Mouse (Mus musculus) adrenal gland, adult 10 weeks (tissue): ENCODE measurements around the gene Vat1. TPM values are rescaled to one million over a fixed set of nuclear protein-coding genes. Genes with fewer than 3 reads are reported as not detected.

ENCODE experiments used
- polyA plus RNA-seq: library from polyadenylated mRNA; stranded (reverse); fragments of 350-450 nt; fragmentation: Illumina TruSeq; extraction: RNeasy Lipid Tissue Mini Kit (QIAGEN cat#74804); gene quantifications from one replicate; pipeline ENCODE4 v1.2.3, GENCODE M21; 2014; ENCODE audit warnings: low read depth, low replicate concordance

Gene Vat1
- 5.2 TPM for polyA plus RNA-seq

GRCm38 (mm10) chr11:101465869-101466551 lies at the start of gene Vat1:
Vat1 (minus strand) TSS chr11:101466230.

DNA sequence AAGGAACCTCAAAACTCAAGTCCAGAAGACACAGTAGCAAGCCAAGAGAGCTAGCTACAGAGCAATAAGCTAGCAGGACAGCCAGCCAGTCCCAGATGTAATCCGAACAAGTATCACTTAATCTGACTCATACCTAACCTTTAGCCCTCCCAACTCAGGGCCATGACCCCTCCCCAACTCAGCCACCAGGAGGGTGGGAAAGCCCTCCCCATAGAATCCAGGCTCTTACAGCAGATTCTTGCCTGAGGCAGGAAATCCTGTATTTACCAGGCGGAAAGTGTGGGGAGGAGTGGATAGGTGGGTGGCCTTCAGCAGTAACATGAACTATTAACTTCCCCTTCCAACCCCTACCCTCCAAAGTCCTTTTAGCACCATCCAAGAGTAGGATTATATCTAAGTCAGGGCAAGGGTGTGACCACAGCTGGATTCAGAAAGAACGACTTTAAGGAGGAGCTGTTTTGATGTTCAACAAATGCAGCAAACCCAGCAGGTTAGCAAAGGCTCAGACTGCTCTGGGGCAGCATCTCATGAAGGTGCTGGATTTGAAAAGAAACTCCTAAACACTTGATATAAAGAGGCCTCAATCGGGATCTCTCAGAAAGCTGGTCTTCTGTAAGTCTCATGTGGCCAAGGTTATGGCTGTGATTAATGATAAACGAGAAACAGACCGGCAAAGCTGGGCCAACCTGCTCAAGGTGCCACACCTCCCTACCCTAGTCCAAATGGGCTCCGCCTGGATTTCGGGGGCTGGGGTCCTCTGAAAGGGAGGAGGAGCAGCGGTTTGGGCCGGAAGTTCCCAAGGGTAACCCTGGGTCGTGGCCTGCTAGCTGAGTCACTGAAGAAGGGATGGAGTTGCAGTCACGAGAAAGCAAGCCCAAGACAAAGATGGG lies 1.6 kb downstream of the Vat1 start, which contains the start of gene Rnd2:
TSS of gene Rnd2 (plus strand) at position 789 of the 890 bp plus-strand sequence.

DNA sequence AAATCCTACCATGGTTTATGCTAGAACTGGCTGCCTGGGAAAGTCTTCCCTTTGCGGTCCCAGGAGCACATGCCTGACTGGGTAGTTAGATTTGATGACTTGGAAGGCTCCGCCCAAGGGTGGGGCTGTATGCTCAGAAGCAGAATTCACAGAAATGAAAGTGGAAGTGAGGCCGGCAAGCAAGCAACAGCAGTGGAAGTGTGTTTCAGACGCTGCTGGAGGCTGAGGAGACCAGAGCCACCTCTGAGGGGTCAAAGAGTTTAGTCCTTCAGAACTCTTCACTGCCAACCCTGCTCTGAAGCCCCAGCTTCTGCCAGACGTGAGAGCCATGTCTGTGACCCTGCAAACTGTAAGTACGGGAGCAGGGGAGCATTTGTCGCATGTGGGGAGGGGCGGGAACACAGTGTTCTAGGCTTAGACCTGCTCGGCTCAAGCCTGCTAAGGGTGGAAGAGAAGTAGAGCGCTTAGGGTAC lies 17.7 kb downstream of the Vat1 start, which contains the start of gene Ifi35:
TSS of gene Ifi35 (plus strand) at position 134 of the 473 bp plus-strand sequence.

GRCm38 (mm10) chr11:101442127-101442693 lies 23.8 kb downstream of the Vat1 start, which contains the start of gene Rpl27:
Rpl27 (plus strand) TSS chr11:101442298.

DNA sequence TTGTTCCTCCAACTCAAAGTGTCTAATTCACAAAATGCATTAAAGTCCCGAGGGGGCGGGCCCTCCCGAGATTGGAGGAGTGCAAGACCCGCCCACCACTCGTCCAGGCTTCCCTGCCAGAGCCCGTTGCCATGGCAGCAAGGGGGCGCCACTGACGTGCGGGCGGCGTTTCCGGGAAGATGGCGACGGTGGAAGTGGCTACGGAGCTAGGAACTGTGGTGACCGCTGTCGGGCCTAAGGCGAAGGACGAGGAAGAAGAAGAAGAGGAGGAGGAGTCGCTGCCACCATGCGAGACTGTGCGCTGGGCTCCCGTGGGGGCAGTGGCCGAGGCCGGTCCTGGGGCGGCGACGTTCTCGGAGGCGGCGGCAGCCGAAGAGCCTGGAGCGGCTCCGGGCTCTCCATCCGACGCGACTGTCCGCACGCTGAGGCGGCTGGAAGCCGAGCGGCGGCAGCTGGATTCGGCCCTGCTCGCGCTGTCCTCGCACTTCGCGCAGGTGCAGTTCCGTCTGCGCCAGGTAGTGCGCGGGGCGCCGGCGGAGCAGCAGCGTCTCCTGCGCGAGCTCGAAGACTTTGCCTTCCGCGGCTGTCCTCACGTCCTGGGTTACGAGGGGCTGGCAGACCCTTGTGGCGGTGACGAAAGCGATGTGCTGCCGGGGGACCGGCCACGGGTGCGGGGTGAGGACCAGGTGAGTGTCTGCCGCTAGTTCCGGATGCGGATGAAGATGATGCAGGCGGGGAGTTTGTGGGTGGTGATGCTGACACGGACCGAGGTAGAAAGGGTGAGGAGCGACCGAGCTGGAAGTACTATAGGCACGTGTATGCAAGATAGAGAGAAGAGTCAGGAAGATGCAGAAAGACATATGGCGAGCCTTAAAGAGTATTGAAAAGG lies 40.9 kb downstream of the Vat1 start, which contains the start of the genes Rundc1 and Ptges3l:
TSS of gene Rundc1 (plus strand) at position 161 of the 889 bp plus-strand sequence.
TSS of gene Ptges3l (minus strand) at position 409 of the 889 bp plus-strand sequence.

DNA sequence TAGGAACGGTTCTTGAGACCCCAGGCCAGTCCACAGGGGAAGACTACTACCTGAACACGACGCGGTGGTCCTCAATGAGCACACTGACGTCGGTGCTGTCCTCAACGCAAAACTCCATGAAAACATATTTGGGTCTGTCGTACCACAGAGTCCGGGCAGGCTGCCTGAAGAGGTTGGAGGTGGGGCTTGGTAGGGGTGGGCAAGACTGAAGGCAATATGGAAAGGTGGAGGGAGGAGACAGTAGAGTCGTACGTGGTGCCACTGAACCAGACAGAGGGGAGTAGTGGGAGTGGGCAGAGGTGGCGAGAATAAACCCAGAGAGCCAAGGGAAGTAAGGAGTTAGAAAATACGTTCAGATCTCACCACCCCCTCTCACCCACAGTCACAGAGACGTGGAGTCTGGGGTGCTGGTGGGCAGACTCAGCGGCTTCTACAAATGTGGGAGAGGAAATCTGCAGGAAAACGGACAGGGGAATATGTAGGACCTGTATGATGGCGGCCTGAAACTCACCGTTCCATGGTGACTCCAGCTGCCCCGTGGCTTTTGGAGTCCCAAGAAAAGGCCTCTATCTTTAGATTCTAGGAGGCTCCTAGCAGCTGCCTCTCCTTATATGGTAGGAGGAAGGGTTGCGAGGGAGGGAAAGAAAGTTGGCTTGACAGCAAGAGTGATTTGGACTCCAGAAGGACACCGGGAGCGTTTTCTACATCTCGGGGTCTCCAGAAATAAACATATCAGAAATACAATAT lies 41.8 kb downstream of the Vat1 start, which contains the start of gene Gm27029:
TSS of gene Gm27029 (minus strand) at position 692 of the 747 bp plus-strand sequence.

DNA sequence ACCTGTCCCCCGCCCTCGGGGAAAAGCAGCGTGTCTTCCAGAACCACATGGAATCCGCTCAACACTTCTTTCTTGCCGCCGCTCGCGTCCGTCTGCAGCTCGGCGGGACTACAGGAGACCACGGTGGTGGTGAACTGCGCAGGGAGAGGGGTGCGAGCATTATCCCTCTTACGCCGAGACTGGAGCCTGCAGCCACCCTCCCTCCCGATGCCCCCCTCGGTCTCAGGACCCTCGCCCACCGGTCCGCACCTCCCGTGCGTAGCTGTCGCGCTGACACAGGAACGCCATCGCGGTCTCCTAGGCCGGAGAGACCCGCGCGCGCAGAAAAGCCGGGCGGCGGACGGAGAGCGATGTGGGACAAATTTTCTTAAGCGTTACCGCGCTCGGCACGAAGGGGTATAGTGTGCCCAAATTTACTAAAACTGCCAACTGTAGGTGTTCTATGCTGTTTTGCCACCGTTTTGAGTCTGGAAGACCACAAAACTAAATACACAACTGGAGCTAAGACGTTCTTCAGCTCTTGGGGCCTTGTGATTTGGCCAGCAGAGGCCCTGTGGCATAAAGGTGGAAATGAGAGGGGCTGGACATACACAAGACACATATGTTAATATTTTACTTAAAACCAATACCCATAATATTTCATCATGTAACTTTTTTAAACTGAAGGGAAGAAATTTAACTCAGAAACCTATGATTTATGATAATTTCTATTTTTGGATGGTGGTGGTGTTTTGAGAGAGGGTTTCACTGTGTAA lies 48.8 kb downstream of the Vat1 start, which contains the start of gene Aarsd1:
TSS of gene Aarsd1 (minus strand) at position 515 of the 755 bp plus-strand sequence.

Other genes with a start within 250 kb of the Vat1 start
- gene Ezh1, start 239.8 kb downstream of the Vat1 start, polyA plus RNA-seq, result 26.1 TPM
- 6.6 TPM for gene Ramp2, start 220.2 kb downstream of the Vat1 start, polyA plus RNA-seq
- gene Vps25, start 212.5 kb downstream of the Vat1 start, polyA plus RNA-seq, result 99.3 TPM
- not detected for gene Wnk4, start 205.7 kb downstream of the Vat1 start, polyA plus RNA-seq
- 0.35 TPM for gene Cntd1, start 187.2 kb downstream of the Vat1 start, polyA plus RNA-seq
- gene Coa3, start 187.1 kb downstream of the Vat1 start, polyA plus RNA-seq, result 5.0 TPM
- 112 TPM for gene Becn1, start 163.9 kb downstream of the Vat1 start, polyA plus RNA-seq
- gene Psme3, start 150.0 kb downstream of the Vat1 start, polyA plus RNA-seq, result 268 TPM
- not detected for gene Aoc2, start 141.2 kb downstream of the Vat1 start, polyA plus RNA-seq
- gene Aoc3, start 135.6 kb downstream of the Vat1 start, polyA plus RNA-seq, result 22.7 TPM
- gene G6pc, start 98.7 kb downstream of the Vat1 start, polyA plus RNA-seq, result 0.47 TPM
- 8.6 TPM for gene Aarsd1, start 48.6 kb downstream of the Vat1 start, polyA plus RNA-seq
- gene Gm27029, start 41.4 kb downstream of the Vat1 start, polyA plus RNA-seq, result not detected
- gene Rundc1, start 41.1 kb downstream of the Vat1 start, polyA plus RNA-seq, result 5.1 TPM
- 2.7 TPM for gene Ptges3l, start 40.9 kb downstream of the Vat1 start, polyA plus RNA-seq
- 55.5 TPM for gene Rpl27, start 23.9 kb downstream of the Vat1 start, polyA plus RNA-seq
- 3.5 TPM for gene Ifi35, start 17.8 kb downstream of the Vat1 start, polyA plus RNA-seq
- 6.2 TPM for gene Rnd2, start 1.2 kb downstream of the Vat1 start, polyA plus RNA-seq
- 3.9 TPM for gene Brca1, start 85.7 kb upstream of the Vat1 start, polyA plus RNA-seq
- 196 TPM for gene Nbr1, start 85.9 kb upstream of the Vat1 start, polyA plus RNA-seq
- 8.6 TPM for gene Tmem106a, start 116.0 kb upstream of the Vat1 start, polyA plus RNA-seq
- gene Gm11634, start 133.0 kb upstream of the Vat1 start, polyA plus RNA-seq, result not detected
- gene Rdm1, start 161.0 kb upstream of the Vat1 start, polyA plus RNA-seq, result 2.0 TPM
- 2.3 TPM for gene Arl4d, start 199.3 kb upstream of the Vat1 start, polyA plus RNA-seq